Mouse (Mus musculus) bone marrow macrophage, adult 2 months (primary cell): ENCODE results near the gene Aox1.

Source experiments
- CTCF ChIP-seq: IDR thresholded peaks from 2 replicates; pipeline ENCODE4 v1.5.1; 2012; ENCODE audit warnings: low read depth, mild to moderate bottlenecking, low read length, moderate library complexity
- POLR2A ChIP-seq: IDR thresholded peaks from 2 replicates; pipeline ENCODE4 v1.6.1; 2012; ENCODE audit warnings: mild to moderate bottlenecking, low read depth, low read length, borderline replicate concordance

DNA sequence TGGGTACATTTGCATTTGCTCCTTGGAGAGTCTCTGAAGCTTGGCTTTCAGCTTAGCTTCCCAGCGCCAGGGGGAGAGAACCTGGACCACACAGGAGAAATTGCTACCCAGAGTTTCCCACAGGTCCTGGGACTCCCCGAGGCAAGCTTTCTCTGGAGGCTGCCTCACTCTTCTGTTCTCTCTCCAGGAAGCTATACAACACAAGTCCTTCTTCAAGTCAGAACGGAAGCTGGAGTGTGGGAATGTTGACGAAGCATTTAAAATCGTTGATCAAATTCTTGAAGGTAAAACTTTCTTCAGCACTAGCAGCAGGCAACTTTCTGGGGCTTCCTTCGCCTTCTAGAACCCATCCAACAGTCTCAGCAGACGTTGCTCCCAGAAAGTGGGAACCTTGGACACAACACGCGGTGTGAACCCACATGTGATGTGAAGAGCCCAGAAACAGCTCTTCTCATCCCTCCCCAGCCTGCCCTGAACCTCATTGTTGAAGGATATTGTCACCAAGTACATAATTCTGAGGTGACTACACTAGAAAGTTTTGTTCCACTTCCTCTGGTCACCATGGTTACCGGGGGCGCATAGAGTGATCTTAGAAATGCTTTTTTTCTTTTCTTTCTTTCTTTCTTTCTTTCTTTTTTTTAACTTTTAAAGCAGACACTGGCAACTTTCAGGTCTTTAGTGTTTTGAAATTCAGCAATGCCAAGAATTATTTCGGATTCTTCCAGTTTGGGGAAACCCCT, 43.4 kb downstream of the Aox1 start:
- TF ChIP-seq CTCF (no peak), POLR2A (no peak)
